Mouse (Mus musculus) liver, embryonic 14.5 days (tissue): ENCODE results near the gene Ttyh2. TPM values are rescaled to one million over a fixed set of nuclear protein-coding genes. Genes with fewer than 3 reads are reported as not detected.

Source experiments
- ATAC-seq: fragments of 200-750 bp; cut with Nextera tagmentation; 2 replicates; pipeline ENCODE4 v1.8.0; 2017; ENCODE audit warnings: moderate number of reproducible peaks, mild to moderate bottlenecking, moderate library complexity; ENCODE audit not compliant: insufficient read depth
- DNase-seq, 3 experiments: peaks; one replicate each; pipeline ENCODE4 v3.0.0-alpha.2; 2012 to 2013; ENCODE audit warnings: low read depth in 3 of 3, low spot score in 3 of 3
- H3K27ac ChIP-seq: fragments of 300-500 bp; sonication (generic); 2 replicates; pipeline ENCODE4 v1.5.1; 2014; ENCODE audit warnings: moderate library complexity, mild to moderate bottlenecking, control low read depth, inconsistent platforms
- H3K27me3 ChIP-seq: fragments of 300-500 bp; sonication (generic); 2 replicates; pipeline ENCODE4 v1.6.1; 2014; ENCODE audit warnings: mild to moderate bottlenecking, low read length, moderate library complexity; ENCODE audit not compliant: control insufficient read depth, insufficient read depth
- H3K36me3 ChIP-seq: fragments of 300-500 bp; sonication (generic); replicated peaks from 2 replicates; pipeline ENCODE4 v1.6.1; 2014; ENCODE audit warnings: low read depth; ENCODE audit not compliant: control insufficient read depth, insufficient read depth
- H3K4me1 ChIP-seq, 2 experiments: fragments of 200-500 bp in 1 of 2; fragments of 300-500 bp in 1 of 2; sonication (generic) in 1 of 2; replicated peaks; 2 replicates each; pipeline ENCODE4 v1.6.1; 2012 to 2014; ENCODE audit warnings: antibody characterized with exemption in 1 of 2, inconsistent platforms in 1 of 2, low read length in 1 of 2; ENCODE audit not compliant: control insufficient read depth in 2 of 2, insufficient read depth in 2 of 2
- H3K4me2 ChIP-seq: fragments of 300-500 bp; sonication (generic); 2 replicates; pipeline ENCODE4 v1.6.1; 2014; ENCODE audit warnings: low read depth, mild to moderate bottlenecking, control low read depth, moderate library complexity
- H3K4me3 ChIP-seq, 2 experiments: fragments of 200-500 bp in 1 of 2; fragments of 300-500 bp in 1 of 2; sonication (generic) in 1 of 2; 2 replicates each; pipeline ENCODE4 v1.5.1; 2012 to 2014; ENCODE audit warnings: low read depth in 2 of 2, low read length in 2 of 2, mild to moderate bottlenecking in 2 of 2, control low read depth in 1 of 2, inconsistent platforms in 1 of 2, moderate library complexity in 1 of 2; ENCODE audit not compliant: insufficient read depth in 1 of 2
- H3K9ac ChIP-seq: fragments of 300-500 bp; sonication (generic); replicated peaks from 2 replicates; pipeline ENCODE4 v1.6.1; 2014; ENCODE audit warnings: mild to moderate bottlenecking, control low read depth, moderate library complexity
- H3K9me3 ChIP-seq: fragments of 300-500 bp; sonication (generic); 2 replicates; pipeline ENCODE4 v1.6.1; 2016; ENCODE audit warnings: low read length, mixed read lengths; ENCODE audit not compliant: control insufficient read depth
- CTCF ChIP-seq: IDR thresholded peaks from 2 replicates; pipeline ENCODE4 v1.5.1; 2016; ENCODE audit warnings: antibody characterized with exemption, low read depth, control low read depth
- EP300 ChIP-seq: IDR thresholded peaks from 2 replicates; pipeline ENCODE4 v1.6.1; 2016; ENCODE audit warnings: antibody characterized with exemption, low read depth
- WGBS: fragments of 180-500 bp; shearing (Covaris S2); extraction: QIAGEN DNeasy Blood & Tissue Kit; methylation state at CpG from one replicate; pipeline ENCODE4 v1.1.7; 2014; ENCODE audit not compliant: insufficient replicate concordance; 5-methylcytosine and 5-hydroxymethylcytosine counted together
- polyA plus RNA-seq, 2 experiments: library from polyadenylated mRNA; depleted of rRNA in 1 of 2; stranded (reverse) in 1 of 2; unstranded in 1 of 2; fragments of >200 nt; fragmentation: Nextera tagmentation in 1 of 2; extraction: Ambion mirVana in 1 of 2; gene quantifications; 2 replicates each; pipeline versions ENCODE4 v1.2.1 to v1.2.3; 2012 to 2014

The Ttyh2 gene
- polyA plus RNA-seq, 2 experiments: 2.7 to 6.5 TPM

GRCm38 (mm10) chr11:114632266-114632665, 43.0 kb upstream of the Ttyh2 start:
- 52% methylated on average over 8 of the region's 8 CpGs for WGBS
- Histone ChIP-seq H3K4me3 (no peak overlapping the region), H3K27ac (no peak overlapping the region), H3K4me2 (no peak overlapping the region), H3K27me3 (no peaks in the 10 kb centered on the region; the same call in 1 of the 2 replicates), H3K9ac (no peak overlapping the region), H3K4me1 (no peaks in the 10 kb centered on the region), H3K36me3 (no peaks in the 10 kb centered on the region), H3K9me3 (no peaks in the 10 kb centered on the region; the same call in 1 of the 2 replicates)
- TF ChIP-seq CTCF (no peak), EP300 (no peak)
- DNase-seq (no peak), ATAC-seq (no peak)

- peaks cover 7% of the 10 kb centered on the region for H3K27me3 ChIP-seq
- 4% methylated on average over 6 of the region's 6 CpGs for WGBS
- DNase-seq: peak; percentile 33 to 47 (median 38)
- no peaks in the 10 kb centered on the region for H3K4me1 ChIP-seq
- no peak overlapping the region for H3K9ac ChIP-seq
- no peak overlapping the region for H3K4me3 ChIP-seq
- no peak for TF ChIP-seq EP300
- TF ChIP-seq CTCF: peak; percentile 93
- no peaks in the 10 kb centered on the region for H3K9me3 ChIP-seq
- no peaks in the 10 kb centered on the region for H3K36me3 ChIP-seq
- no peak overlapping the region for H3K27ac ChIP-seq
- H3K4me2 ChIP-seq: no peak overlapping the region
- no peak for ATAC-seq
These were observed 38.9 kb upstream of the Ttyh2 start for GRCm38 (mm10) chr11:114636292-114636691.

GRCm38 (mm10) chr11:114636727-114637505, 38.3 kb upstream of the Ttyh2 start:
- H3K4me2 ChIP-seq: no peak overlapping the region

GRCm38 (mm10) chr11:114638647-114639290, 36.5 kb upstream of the Ttyh2 start:
- H3K36me3 ChIP-seq: no peaks in the 10 kb centered on the region
- no peak for DNase-seq
- no peak overlapping the region for H3K4me2 ChIP-seq
- H3K9ac ChIP-seq: no peak overlapping the region
- H3K27ac ChIP-seq: no peak overlapping the region
- TF ChIP-seq EP300: no peak
- no peak for TF ChIP-seq CTCF
- H3K9me3 ChIP-seq: no peaks in the 10 kb centered on the region
- H3K4me3 ChIP-seq: no peak overlapping the region
- WGBS: 63% methylated on average over 10 of the region's 10 CpGs
- no peak for ATAC-seq
- H3K27me3 ChIP-seq: peaks cover 7% of the 10 kb centered on the region
- H3K4me1 ChIP-seq: no peaks in the 10 kb centered on the region

More at GRCm38 (mm10) chr11:114636727-114637505, 38.3 kb upstream of the Ttyh2 start:
- no peak overlapping the region for H3K9ac ChIP-seq
- DNase-seq (no peak), ATAC-seq (no peak)
- H3K27me3 ChIP-seq: peaks cover 7% of the 10 kb centered on the region
- no peak overlapping the region for H3K27ac ChIP-seq
- no peaks in the 10 kb centered on the region for H3K9me3 ChIP-seq
- H3K36me3 ChIP-seq: no peaks in the 10 kb centered on the region
- WGBS: 51% methylated on average over 35 of the region's 35 CpGs
- no peak for TF ChIP-seq EP300
- TF ChIP-seq CTCF: no peak
- H3K4me3 ChIP-seq: no peak overlapping the region
- no peaks in the 10 kb centered on the region for H3K4me1 ChIP-seq

GRCm38 (mm10) chr11:114639681-114640103, 35.5 kb upstream of the Ttyh2 start:
- WGBS: 23% methylated on average over 19 of the region's 19 CpGs
- ATAC-seq (no peak), DNase-seq (no peak)
- Histone ChIP-seq H3K9me3 (no peaks in the 10 kb centered on the region), H3K27ac (no peak overlapping the region), H3K4me1 (no peaks in the 10 kb centered on the region), H3K9ac (no peak overlapping the region), H3K4me3 (no peak overlapping the region), H3K36me3 (no peaks in the 10 kb centered on the region), H3K27me3 (peaks cover 7% of the 10 kb centered on the region), H3K4me2 (no peak overlapping the region)
- TF ChIP-seq EP300: no peak
- no peak for TF ChIP-seq CTCF
